Mouse (Mus musculus): ENCODE results near the gene Hoxb5. TPM values are rescaled to one million over a fixed set of nuclear protein-coding genes. Genes with fewer than 3 reads are reported as not detected.

Hoxb5 gene
- polyA plus RNA-seq (2015; fragmentation: Nextera tagmentation; extraction: Ambion mirVana), result 0.14 TPM in 1 of 2 replicates, not detected in the other

DNA sequence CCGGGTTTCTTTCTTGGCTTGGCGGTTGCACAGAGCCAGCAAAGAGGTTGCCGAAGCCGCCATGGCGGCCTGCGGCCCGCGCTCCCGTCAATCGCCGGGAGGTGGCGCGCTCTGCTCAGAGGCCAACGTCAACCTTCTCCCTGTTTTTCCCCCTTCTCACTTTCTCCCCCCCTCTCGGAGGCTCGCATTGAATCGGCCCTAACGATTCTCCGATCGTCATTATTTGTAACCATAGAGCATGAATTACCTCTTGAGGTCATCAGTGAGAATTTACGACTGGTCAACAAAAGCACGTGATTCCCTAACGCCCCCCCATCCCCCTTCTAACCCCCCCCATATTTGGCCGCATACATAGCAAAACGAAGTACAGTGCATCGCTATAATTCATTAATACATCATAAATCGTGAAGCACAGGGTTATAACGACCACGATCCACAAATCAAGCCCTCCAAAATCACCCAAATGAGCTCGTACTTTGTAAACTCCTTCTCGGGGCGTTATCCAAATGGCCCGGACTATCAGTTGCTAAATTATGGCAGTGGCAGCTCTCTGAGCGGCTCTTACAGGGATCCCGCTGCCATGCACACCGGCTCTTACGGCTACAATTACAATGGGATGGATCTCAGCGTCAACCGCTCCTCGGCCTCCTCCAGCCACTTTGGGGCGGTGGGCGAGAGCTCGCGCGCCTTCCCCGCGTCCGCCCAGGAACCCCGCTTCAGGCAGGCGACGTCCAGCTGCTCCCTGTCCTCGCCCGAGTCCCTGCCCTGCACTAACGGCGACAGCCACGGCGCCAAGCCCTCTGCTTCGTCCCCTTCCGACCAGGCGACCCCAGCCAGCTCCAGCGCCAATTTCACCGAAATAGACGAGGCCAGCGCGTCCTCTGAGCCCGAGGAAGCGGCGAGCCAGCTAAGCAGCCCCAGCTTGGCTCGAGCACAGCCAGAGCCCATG is at the start of gene Hoxb5:
Hoxb5 (plus strand) TSS at position 186 of the 949 bp plus-strand sequence.
- no peaks in the 10 kb centered on the region for H3K36me3 ChIP-seq (ENCODE audit: control insufficient read depth, insufficient read depth, low read length)
- H3K27ac ChIP-seq (ENCODE audit: low read length), result no peak within 1 kb of the TSS
- H3K4me1 ChIP-seq (ENCODE audit: control insufficient read depth, insufficient read depth, low read length), result no peaks in the 10 kb centered on the region
- no peaks in the 10 kb centered on the region for H3K9me3 ChIP-seq (replicated peaks; ENCODE audit: control insufficient read depth, low read length, poor library complexity, severe bottlenecking)
- ATAC-seq, result no peak
- WGBS, result 1% methylated on average over 69 of the region's 69 CpGs
- H3K4me2 ChIP-seq (ENCODE audit: low read length), result no peak within 1 kb of the TSS
- H3K4me3 ChIP-seq (ENCODE audit: low read depth, low read length), result no peak within 1 kb of the TSS
- H3K27me3 ChIP-seq (ENCODE audit: control insufficient read depth, insufficient read depth, low read depth, low read length), result peaks cover 85% of the 10 kb centered on the region
- H3K9ac ChIP-seq (ENCODE audit: low read depth, low read length), result no peak within 1 kb of the TSS

DNA sequence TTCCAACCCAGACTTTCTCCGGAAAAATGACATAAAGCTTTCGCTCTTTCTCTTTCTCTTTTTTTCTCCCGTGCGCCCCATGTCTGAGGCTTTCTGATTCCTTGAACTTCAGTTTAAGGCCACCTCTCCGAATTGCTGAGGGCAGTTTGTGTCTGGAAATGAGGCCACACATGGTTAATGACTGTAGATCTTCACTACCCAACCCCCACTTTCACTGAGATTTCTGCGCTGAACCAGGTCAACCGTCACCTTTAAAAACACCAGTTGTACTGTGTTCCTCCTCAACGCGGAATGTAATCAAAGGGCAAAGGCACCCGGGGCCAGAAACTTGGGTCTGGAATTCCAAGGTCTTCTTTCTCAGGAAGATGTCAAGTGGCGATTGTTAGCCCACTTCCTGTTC is 48.9 kb upstream of the Hoxb5 start:
- Histone ChIP-seq H3K9me3 (replicated peaks; ENCODE audit: control insufficient read depth, low read length, poor library complexity, severe bottlenecking) (no peaks in the 10 kb centered on the region; the same call in 1 of the 2 replicates), H3K9ac (ENCODE audit: low read depth, low read length) (no peak overlapping the region), H3K4me2 (ENCODE audit: low read length) (no peak overlapping the region), H3K27ac (ENCODE audit: low read length) (no peak overlapping the region), H3K4me3 (ENCODE audit: low read depth, low read length) (no peak overlapping the region), H3K4me1 (ENCODE audit: control insufficient read depth, insufficient read depth, low read length) (no peaks in the 10 kb centered on the region), H3K27me3 (ENCODE audit: control insufficient read depth, insufficient read depth, low read depth, low read length) (peaks cover 96% of the 10 kb centered on the region), H3K36me3 (ENCODE audit: control insufficient read depth, insufficient read depth, low read length) (no peaks in the 10 kb centered on the region)
- ATAC-seq, result no peak
- under 1% methylated on average over 11 of the region's 11 CpGs for WGBS

DNA sequence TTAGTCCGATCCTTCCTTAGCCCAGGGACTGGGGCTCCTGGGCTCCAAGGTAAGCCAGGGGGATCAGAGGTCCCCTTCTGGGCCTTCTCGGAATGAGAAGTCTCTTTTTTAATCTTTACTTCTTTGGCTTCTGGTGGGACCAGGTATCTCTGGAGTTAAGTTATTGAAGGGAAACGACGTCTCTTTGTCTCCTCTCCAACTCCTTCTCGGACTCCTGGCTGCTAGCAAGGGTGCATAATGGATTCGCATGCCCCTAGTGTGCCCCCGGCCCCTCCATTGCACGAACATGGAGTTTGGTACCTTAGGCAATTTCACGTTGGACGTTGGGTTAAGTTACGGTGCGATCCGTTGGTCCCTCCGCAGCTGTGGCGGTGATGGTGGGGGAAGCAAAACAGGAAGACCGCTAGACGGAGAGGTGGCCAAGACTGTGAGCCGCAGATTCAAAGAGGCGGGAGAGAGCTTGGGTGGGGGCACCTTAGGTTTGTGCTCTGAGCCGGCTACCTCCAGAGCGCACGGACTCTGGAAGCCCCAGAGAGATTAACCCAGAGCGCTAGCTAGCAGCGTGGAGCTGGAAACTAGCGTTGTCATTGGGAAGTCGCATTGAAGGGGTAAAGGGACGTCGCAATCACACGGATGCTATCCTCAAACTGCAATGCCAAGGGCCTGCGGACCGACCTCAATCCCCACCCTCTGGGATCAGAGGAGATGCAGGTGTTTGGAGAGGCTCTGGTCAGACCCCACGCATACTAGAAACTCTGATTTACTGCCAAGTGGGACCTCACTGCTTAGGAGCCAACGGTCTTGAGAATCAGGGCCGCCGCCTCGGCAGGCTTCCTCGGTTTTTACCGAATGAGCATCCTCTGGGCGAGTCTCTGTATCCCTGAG is 47.8 kb upstream of the Hoxb5 start:
- H3K36me3 ChIP-seq (ENCODE audit: control insufficient read depth, insufficient read depth, low read length), result no peaks in the 10 kb centered on the region
- H3K4me3 ChIP-seq (ENCODE audit: low read depth, low read length), result no peak overlapping the region
- H3K27me3 ChIP-seq (ENCODE audit: control insufficient read depth, insufficient read depth, low read depth, low read length), result peaks cover 95% of the 10 kb centered on the region
- no peak for ATAC-seq
- H3K9ac ChIP-seq (ENCODE audit: low read depth, low read length), result no peak overlapping the region
- 1% methylated on average over 39 of the region's 39 CpGs for WGBS
- no peaks in the 10 kb centered on the region for H3K9me3 ChIP-seq (replicated peaks; ENCODE audit: control insufficient read depth, low read length, poor library complexity, severe bottlenecking)
- no peaks in the 10 kb centered on the region for H3K4me1 ChIP-seq (ENCODE audit: control insufficient read depth, insufficient read depth, low read length)
- no peak overlapping the region for H3K27ac ChIP-seq (ENCODE audit: low read length)
- no peak overlapping the region for H3K4me2 ChIP-seq (ENCODE audit: low read length)

DNA sequence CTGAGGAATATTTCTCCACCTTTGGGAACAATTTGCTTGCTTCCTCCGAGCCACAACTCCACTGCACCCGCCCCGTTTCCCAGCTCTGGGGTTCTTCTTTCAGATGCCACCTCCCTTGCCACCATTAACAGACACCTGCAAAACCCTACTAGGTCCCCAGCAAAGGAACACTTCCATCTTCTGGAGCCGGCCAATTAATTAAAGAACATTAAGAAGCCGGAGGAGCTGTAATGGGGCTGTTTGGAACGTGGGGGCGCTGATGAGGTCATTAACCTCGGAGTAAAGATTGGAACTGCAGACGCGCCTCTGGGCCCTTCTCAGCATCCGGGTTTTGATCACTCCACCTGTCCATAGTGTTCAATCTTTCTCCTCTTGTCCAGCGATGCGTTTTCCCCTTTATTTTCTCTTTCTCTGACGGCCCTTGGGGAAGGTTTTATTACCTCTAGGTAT is 47.1 kb upstream of the Hoxb5 start:
- WGBS, result 1% methylated on average over 14 of the region's 14 CpGs
- H3K4me2 ChIP-seq (ENCODE audit: low read length), result no peak overlapping the region
- peaks cover 95% of the 10 kb centered on the region for H3K27me3 ChIP-seq (ENCODE audit: control insufficient read depth, insufficient read depth, low read depth, low read length)
- no peak overlapping the region for H3K27ac ChIP-seq (ENCODE audit: low read length)
- no peaks in the 10 kb centered on the region for H3K4me1 ChIP-seq (ENCODE audit: control insufficient read depth, insufficient read depth, low read length)
- no peaks in the 10 kb centered on the region for H3K36me3 ChIP-seq (ENCODE audit: control insufficient read depth, insufficient read depth, low read length)
- no peak overlapping the region for H3K9ac ChIP-seq (ENCODE audit: low read depth, low read length)
- no peak overlapping the region for H3K4me3 ChIP-seq (ENCODE audit: low read depth, low read length)
- no peak for ATAC-seq
- no peaks in the 10 kb centered on the region for H3K9me3 ChIP-seq (replicated peaks; ENCODE audit: control insufficient read depth, low read length, poor library complexity, severe bottlenecking)

DNA sequence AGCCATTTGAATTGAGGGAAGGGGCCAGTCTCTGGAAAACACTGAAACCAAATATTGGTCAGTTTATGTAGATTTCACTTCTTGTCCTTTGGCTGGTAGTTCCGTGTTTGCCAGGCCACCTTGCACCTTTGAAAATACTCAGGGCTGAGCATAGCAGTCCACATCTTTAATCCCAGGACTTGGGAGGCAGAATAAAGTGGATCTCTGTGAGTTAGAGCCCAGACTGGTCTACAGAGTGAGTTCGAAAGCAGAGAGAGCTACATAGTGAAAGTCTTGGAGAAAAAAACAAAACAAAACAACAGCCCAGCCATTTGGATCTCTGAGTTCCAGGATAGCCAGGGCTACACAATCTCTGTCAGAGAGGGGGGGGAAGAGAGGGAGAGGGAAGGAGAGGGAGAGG is 46.0 kb upstream of the Hoxb5 start:
- 11% methylated on average over 2 of the region's 2 CpGs for WGBS
- no peak for ATAC-seq
- no peak overlapping the region for H3K4me2 ChIP-seq (ENCODE audit: low read length)
- no peak overlapping the region for H3K27ac ChIP-seq (ENCODE audit: low read length)
- no peaks in the 10 kb centered on the region for H3K4me1 ChIP-seq (ENCODE audit: control insufficient read depth, insufficient read depth, low read length)
- no peak overlapping the region for H3K9ac ChIP-seq (ENCODE audit: low read depth, low read length)
- H3K36me3 ChIP-seq (ENCODE audit: control insufficient read depth, insufficient read depth, low read length), result no peaks in the 10 kb centered on the region
- no peaks in the 10 kb centered on the region for H3K9me3 ChIP-seq (replicated peaks; ENCODE audit: control insufficient read depth, low read length, poor library complexity, severe bottlenecking)
- H3K27me3 ChIP-seq (ENCODE audit: control insufficient read depth, insufficient read depth, low read depth, low read length), result peaks cover 97% of the 10 kb centered on the region
- no peak overlapping the region for H3K4me3 ChIP-seq (ENCODE audit: low read depth, low read length)

DNA sequence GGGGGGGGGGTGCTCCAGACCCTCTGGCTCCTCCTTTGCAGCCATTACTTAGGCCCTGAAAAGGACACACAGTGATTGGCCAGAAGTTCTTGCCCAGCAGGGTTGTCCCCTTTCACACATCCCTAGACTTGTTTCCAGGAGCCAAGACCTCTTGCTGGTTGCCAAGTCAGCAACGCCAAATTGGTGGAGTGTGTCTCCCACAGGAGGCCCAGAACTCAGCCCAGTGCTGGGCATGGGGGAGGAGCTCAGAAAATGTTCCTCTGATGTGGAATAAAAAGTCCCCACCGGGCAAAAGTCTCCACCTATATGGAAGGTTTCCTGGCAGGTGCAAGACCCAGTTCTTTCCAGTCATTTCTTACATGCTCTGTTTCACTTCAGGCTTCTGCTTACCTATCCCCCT is 44.1 kb upstream of the Hoxb5 start:
- no peaks in the 10 kb centered on the region for H3K36me3 ChIP-seq (ENCODE audit: control insufficient read depth, insufficient read depth, low read length)
- no peak overlapping the region for H3K4me2 ChIP-seq (ENCODE audit: low read length)
- H3K4me1 ChIP-seq (ENCODE audit: control insufficient read depth, insufficient read depth, low read length), result no peaks in the 10 kb centered on the region
- ATAC-seq, result no peak
- no peaks in the 10 kb centered on the region for H3K9me3 ChIP-seq (replicated peaks; ENCODE audit: control insufficient read depth, low read length, poor library complexity, severe bottlenecking)
- H3K9ac ChIP-seq (ENCODE audit: low read depth, low read length), result no peak overlapping the region
- peaks cover 97% of the 10 kb centered on the region for H3K27me3 ChIP-seq (ENCODE audit: control insufficient read depth, insufficient read depth, low read depth, low read length)
- no peak overlapping the region for H3K27ac ChIP-seq (ENCODE audit: low read length)
- no peak overlapping the region for H3K4me3 ChIP-seq (ENCODE audit: low read depth, low read length)
- WGBS, result 3% methylated on average over 2 of the region's 2 CpGs

DNA sequence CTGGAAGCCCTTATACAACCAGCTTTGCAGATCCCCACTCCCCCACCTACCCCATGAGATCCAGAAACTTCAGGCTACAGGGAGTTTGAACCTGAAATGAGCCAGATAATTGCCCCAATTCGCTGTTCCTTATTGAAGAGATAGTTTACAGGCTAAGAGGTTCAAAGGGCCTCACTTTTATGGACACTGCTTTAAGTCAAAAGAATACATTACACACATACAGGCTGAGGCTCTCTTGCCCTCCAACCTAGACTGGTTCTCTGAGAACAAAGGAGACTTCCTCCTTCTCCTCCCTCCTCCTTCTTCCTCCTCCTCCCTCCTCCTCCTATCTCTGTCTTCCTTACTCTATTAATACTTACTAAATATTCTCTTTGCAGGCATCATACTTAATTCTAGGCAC is 43.6 kb upstream of the Hoxb5 start:
- peaks cover 96% of the 10 kb centered on the region for H3K27me3 ChIP-seq (ENCODE audit: control insufficient read depth, insufficient read depth, low read depth, low read length)
- no peaks in the 10 kb centered on the region for H3K36me3 ChIP-seq (ENCODE audit: control insufficient read depth, insufficient read depth, low read length)
- no peak overlapping the region for H3K4me2 ChIP-seq (ENCODE audit: low read length)
- no peak for ATAC-seq
- no peaks in the 10 kb centered on the region for H3K9me3 ChIP-seq (replicated peaks; ENCODE audit: control insufficient read depth, low read length, poor library complexity, severe bottlenecking)
- WGBS, result 0% methylated on average over 1 of the region's 1 CpGs
- no peak overlapping the region for H3K4me3 ChIP-seq (ENCODE audit: low read depth, low read length)
- H3K27ac ChIP-seq (ENCODE audit: low read length), result no peak overlapping the region
- no peaks in the 10 kb centered on the region for H3K4me1 ChIP-seq (ENCODE audit: control insufficient read depth, insufficient read depth, low read length)
- no peak overlapping the region for H3K9ac ChIP-seq (ENCODE audit: low read depth, low read length)

DNA sequence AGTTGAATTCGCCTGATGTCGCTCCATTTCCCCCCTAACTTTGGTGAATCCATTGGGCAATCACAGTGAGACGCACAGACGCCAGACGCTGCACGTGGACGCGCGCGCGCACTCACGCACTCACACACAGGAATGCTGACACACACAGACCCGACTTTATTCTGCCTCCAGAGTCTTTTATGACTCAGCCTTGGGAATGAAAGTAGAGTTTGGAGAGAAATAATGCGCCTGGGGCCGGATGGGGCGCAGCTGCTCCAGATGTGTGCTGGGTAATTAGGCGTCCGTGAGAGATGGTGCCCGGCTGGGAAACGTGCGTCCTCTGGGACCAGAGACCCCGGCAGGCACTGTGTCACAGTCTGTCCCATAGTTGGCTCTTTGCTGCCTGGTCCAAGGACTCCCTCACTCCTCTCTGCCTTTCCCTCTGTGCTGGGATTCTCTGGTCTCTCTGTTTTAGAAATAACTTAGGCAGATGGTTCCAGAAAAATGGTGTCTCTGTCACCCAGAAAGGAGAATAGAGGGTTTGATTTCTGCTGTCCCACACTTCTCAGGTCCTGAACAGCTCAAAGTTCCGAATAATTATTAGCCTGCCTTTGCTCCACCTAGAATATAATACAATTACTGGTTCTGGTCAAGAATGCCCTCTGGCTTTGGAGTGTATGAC is 42.7 kb upstream of the Hoxb5 start:
- H3K36me3 ChIP-seq (ENCODE audit: control insufficient read depth, insufficient read depth, low read length), result no peaks in the 10 kb centered on the region
- no peaks in the 10 kb centered on the region for H3K4me1 ChIP-seq (ENCODE audit: control insufficient read depth, insufficient read depth, low read length)
- under 1% methylated on average over 23 of the region's 23 CpGs for WGBS
- no peak overlapping the region for H3K9ac ChIP-seq (ENCODE audit: low read depth, low read length)
- no peak for ATAC-seq
- H3K9me3 ChIP-seq (replicated peaks; ENCODE audit: control insufficient read depth, low read length, poor library complexity, severe bottlenecking), result no peaks in the 10 kb centered on the region
- H3K4me3 ChIP-seq (ENCODE audit: low read depth, low read length), result no peak overlapping the region
- no peak overlapping the region for H3K4me2 ChIP-seq (ENCODE audit: low read length)
- no peak overlapping the region for H3K27ac ChIP-seq (ENCODE audit: low read length)
- H3K27me3 ChIP-seq (ENCODE audit: control insufficient read depth, insufficient read depth, low read depth, low read length), result peaks cover 96% of the 10 kb centered on the region
